Mouse (Mus musculus): ENCODE results near the gene Prtn3. TPM values are rescaled to one million over a fixed set of nuclear protein-coding genes. Genes with fewer than 3 reads are reported as not detected.
"Not testable (repeated sequence)": the region's sequence is repeated elsewhere in the genome, so short reads cannot be mapped to it uniquely, and the experiment has no call there.

Gene Prtn3
- polyA plus RNA-seq, 1 experiment from 2014 or later = 5.1 TPM

GRCm38 (mm10) chr10:79883297-79884084 is 9.2 kb downstream of the Prtn3 start:
- Histone ChIP-seq H3K36me3 (no peaks in the 10 kb centered on the region), H3K9me3 (no peaks in the 10 kb centered on the region), H3K27me3 (peaks cover 12% of the 10 kb centered on the region; the same call in 1 of the 2 replicates), H3K27ac (no peak overlapping the region), H3K4me2 (no peak overlapping the region), H3K4me1 (peaks cover 28% of the 10 kb centered on the region), H3K4me3 (no peak overlapping the region), H3K9ac (no peak overlapping the region)
- no peak for ATAC-seq (ENCODE audit: insufficient number of reproducible peaks, low FRiP score, low TSS enrichment, low read depth)
- WGBS = 16% methylated on average over 22 of the region's 22 CpGs

GRCm38 (mm10) chr10:79884446-79884845 is 10.2 kb downstream of the Prtn3 start:
- no peaks in the 10 kb centered on the region for H3K36me3 ChIP-seq
- no peaks in the 10 kb centered on the region for H3K9me3 ChIP-seq
- ATAC-seq (ENCODE audit: insufficient number of reproducible peaks, low FRiP score, low TSS enrichment, low read depth) = no peak
- no peak overlapping the region for H3K4me2 ChIP-seq
- 60% methylated on average over 4 of the region's 4 CpGs for WGBS
- no peak overlapping the region for H3K9ac ChIP-seq
- H3K27ac ChIP-seq = no peak overlapping the region
- no peak overlapping the region for H3K4me3 ChIP-seq
- peaks cover 12% of the 10 kb centered on the region; the same call in 1 of the 2 replicates for H3K27me3 ChIP-seq
- H3K4me1 ChIP-seq = peaks cover 28% of the 10 kb centered on the region

GRCm38 (mm10) chr10:79884938-79885337 is 10.7 kb downstream of the Prtn3 start:
- not testable (repeated sequence) for H3K4me3 ChIP-seq; H3K36me3 ChIP-seq; H3K4me2 ChIP-seq; H3K27ac ChIP-seq; H3K9ac ChIP-seq; ATAC-seq (ENCODE audit: insufficient number of reproducible peaks, low FRiP score, low TSS enrichment, low read depth); H3K9me3 ChIP-seq
- WGBS = 59% methylated on average over 3 of the region's 3 CpGs
- Histone ChIP-seq H3K4me1 (peaks cover 28% of the 10 kb centered on the region), H3K27me3 (peaks cover 12% of the 10 kb centered on the region; the same call in 1 of the 2 replicates)

- H3K27ac ChIP-seq = no peak within 1 kb of the TSS
- WGBS = 80% methylated on average over 6 of the region's 6 CpGs
- H3K9ac ChIP-seq = no peak within 1 kb of the TSS
- H3K4me3 ChIP-seq = no peak within 1 kb of the TSS
- H3K27me3 ChIP-seq = peaks cover 11% of the 10 kb centered on the region; the same call in 1 of the 2 replicates
- ATAC-seq (ENCODE audit: insufficient number of reproducible peaks, low FRiP score, low TSS enrichment, low read depth) = no peak
- H3K9me3 ChIP-seq = no peaks in the 10 kb centered on the region
- peaks cover 28% of the 10 kb centered on the region for H3K4me1 ChIP-seq
- no peak within 1 kb of the TSS for H3K4me2 ChIP-seq
- no peaks in the 10 kb centered on the region for H3K36me3 ChIP-seq
These were observed 11.8 kb downstream of the Prtn3 start, which contains the start of gene Elane for GRCm38 (mm10) chr10:79886054-79886453. TSS of gene Elane (plus strand) at chr10:79886247.

- no peak overlapping the region for H3K4me3 ChIP-seq
- H3K4me1 ChIP-seq = peaks cover 26% of the 10 kb centered on the region
- no peak overlapping the region for H3K27ac ChIP-seq
- no peak overlapping the region for H3K9ac ChIP-seq
- H3K4me2 ChIP-seq = no peak overlapping the region
- 81% methylated on average over 8 of the region's 8 CpGs for WGBS
- peaks cover 6% of the 10 kb centered on the region; the same call in 1 of the 2 replicates for H3K27me3 ChIP-seq
- no peaks in the 10 kb centered on the region for H3K9me3 ChIP-seq
- H3K36me3 ChIP-seq = no peaks in the 10 kb centered on the region
- no peak for ATAC-seq (ENCODE audit: insufficient number of reproducible peaks, low FRiP score, low TSS enrichment, low read depth)
These were observed 12.3 kb downstream of the Prtn3 start for GRCm38 (mm10) chr10:79886611-79887010.

GRCm38 (mm10) chr10:79889386-79889785 is 15.1 kb downstream of the Prtn3 start:
- Histone ChIP-seq H3K4me1 (peaks cover 1% of the 10 kb centered on the region; the same call in 1 of the 2 replicates), H3K4me3 (no peak overlapping the region), H3K27me3 (no peaks in the 10 kb centered on the region), H3K9me3 (no peaks in the 10 kb centered on the region), H3K4me2 (no peak overlapping the region), H3K27ac (no peak overlapping the region), H3K9ac (no peak overlapping the region), H3K36me3 (peaks cover 3% of the 10 kb centered on the region; the same call in 1 of the 2 replicates)
- ATAC-seq (ENCODE audit: insufficient number of reproducible peaks, low FRiP score, low TSS enrichment, low read depth) = no peak
- WGBS = 54% methylated on average over 2 of the region's 2 CpGs

GRCm38 (mm10) chr10:79890670-79891069 is 16.4 kb downstream of the Prtn3 start, which contains the start of gene Cfd:
TSS of gene Cfd (plus strand) at chr10:79890853.
- no peak within 1 kb of the TSS for H3K27ac ChIP-seq
- H3K4me2 ChIP-seq = no peak within 1 kb of the TSS
- no peaks in the 10 kb centered on the region for H3K9me3 ChIP-seq
- H3K4me1 ChIP-seq = no peaks in the 10 kb centered on the region
- H3K9ac ChIP-seq = no peak within 1 kb of the TSS
- WGBS = 37% methylated on average over 5 of the region's 5 CpGs
- H3K4me3 ChIP-seq = no peak within 1 kb of the TSS
- peaks cover 12% of the 10 kb centered on the region for H3K36me3 ChIP-seq
- H3K27me3 ChIP-seq = no peaks in the 10 kb centered on the region
- ATAC-seq (ENCODE audit: insufficient number of reproducible peaks, low FRiP score, low TSS enrichment, low read depth) = no peak

GRCm38 (mm10) chr10:79892451-79893118 is 18.3 kb downstream of the Prtn3 start:
- H3K27me3 ChIP-seq; ATAC-seq (ENCODE audit: insufficient number of reproducible peaks, low FRiP score, low TSS enrichment, low read depth); H3K4me3 ChIP-seq; H3K9ac ChIP-seq; H3K27ac ChIP-seq; H3K4me2 ChIP-seq; H3K4me1 ChIP-seq; H3K9me3 ChIP-seq: not testable (repeated sequence)
- peaks cover 31% of the 10 kb centered on the region for H3K36me3 ChIP-seq
- 44% methylated on average over 22 of the region's 22 CpGs for WGBS

- Histone ChIP-seq H3K27me3 (no peaks in the 10 kb centered on the region), H3K9me3 (no peaks in the 10 kb centered on the region), H3K27ac (no peak overlapping the region), H3K36me3 (peaks cover 63% of the 10 kb centered on the region), H3K4me3 (no peak overlapping the region), H3K9ac (no peak overlapping the region), H3K4me1 (no peaks in the 10 kb centered on the region), H3K4me2 (no peak overlapping the region)
- WGBS = 90% methylated on average over 16 of the region's 16 CpGs
- no peak for ATAC-seq (ENCODE audit: insufficient number of reproducible peaks, low FRiP score, low TSS enrichment, low read depth)
These were observed 22.0 kb downstream of the Prtn3 start for GRCm38 (mm10) chr10:79896306-79896705.

- no peaks in the 10 kb centered on the region for H3K27me3 ChIP-seq
- H3K4me1 ChIP-seq = no peaks in the 10 kb centered on the region
- no peak overlapping the region for H3K4me2 ChIP-seq
- no peak overlapping the region for H3K27ac ChIP-seq
- H3K9ac ChIP-seq = no peak overlapping the region
- 85% methylated on average over 13 of the region's 13 CpGs for WGBS
- H3K4me3 ChIP-seq = no peak overlapping the region
- no peak for ATAC-seq (ENCODE audit: insufficient number of reproducible peaks, low FRiP score, low TSS enrichment, low read depth)
- H3K36me3 ChIP-seq = peaks cover 68% of the 10 kb centered on the region
- no peaks in the 10 kb centered on the region for H3K9me3 ChIP-seq
These were observed 22.5 kb downstream of the Prtn3 start for GRCm38 (mm10) chr10:79896814-79897213.

- H3K27ac ChIP-seq = no peak overlapping the region
- H3K4me1 ChIP-seq = no peaks in the 10 kb centered on the region
- ATAC-seq (ENCODE audit: insufficient number of reproducible peaks, low FRiP score, low TSS enrichment, low read depth) = no peak
- no peaks in the 10 kb centered on the region for H3K9me3 ChIP-seq
- no peak overlapping the region for H3K4me2 ChIP-seq
- 50% methylated on average over 20 of the region's 20 CpGs for WGBS
- no peaks in the 10 kb centered on the region for H3K27me3 ChIP-seq
- H3K9ac ChIP-seq = no peak overlapping the region
- H3K36me3 ChIP-seq = peaks cover 74% of the 10 kb centered on the region
- no peak overlapping the region for H3K4me3 ChIP-seq
These were observed 23.3 kb downstream of the Prtn3 start for GRCm38 (mm10) chr10:79897316-79898245.

Data from limb, embryonic 15.5 days (tissue).